Mouse (Mus musculus) cortical plate, adult 2 months (tissue): ENCODE results near the gene Slc2a10. TPM values are rescaled to one million over a fixed set of nuclear protein-coding genes. Genes with fewer than 3 reads are reported as not detected.
"Not testable (repeated sequence)": the region's sequence is repeated elsewhere in the genome, so short reads cannot be mapped to it uniquely, and the experiment has no call there.

Source experiments
- H3K27ac ChIP-seq: fragments of 200-500 bp; 2 replicates; pipeline ENCODE4 v1.5.1; 2012; ENCODE audit warnings: low read length, control low read depth, inconsistent platforms; ENCODE audit not compliant: insufficient read depth
- H3K4me1 ChIP-seq: fragments of 200-500 bp; 2 replicates; pipeline ENCODE4 v1.6.1; 2011; ENCODE audit warnings: low read length; ENCODE audit not compliant: control insufficient read depth, insufficient read depth
- H3K4me3 ChIP-seq: fragments of 200-500 bp; 2 replicates; pipeline ENCODE4 v1.5.1; 2011; ENCODE audit warnings: mild to moderate bottlenecking, low read length, control low read depth; ENCODE audit not compliant: insufficient read depth
- CTCF ChIP-seq: fragments of 200-500 bp; IDR thresholded peaks from 2 replicates; pipeline ENCODE4 v1.5.1; 2011; ENCODE audit warnings: mild to moderate bottlenecking, control low read depth, low read length; ENCODE audit not compliant: insufficient read depth; ENCODE audit errors: extremely low read depth
- POLR2A ChIP-seq: fragments of 200-500 bp; IDR thresholded peaks from 2 replicates; pipeline ENCODE4 v1.6.1; 2011; ENCODE audit warnings: mild to moderate bottlenecking, low read length, control low read depth; ENCODE audit not compliant: insufficient read depth; ENCODE audit errors: extremely low read depth
- polyA plus RNA-seq: library from polyadenylated mRNA; depleted of rRNA; stranded (reverse); fragments of >200 nt; gene quantifications from 2 replicates; pipeline ENCODE4 v1.2.3, GENCODE M21; 2012

The Slc2a10 gene
- polyA plus RNA-seq, 1 experiment, result 1.7 TPM

- not testable (repeated sequence) for H3K4me3 ChIP-seq, H3K4me1 ChIP-seq, H3K27ac ChIP-seq
- TF ChIP-seq CTCF, result peak; percentile 16; the same call in 1 of the 2 replicates
Observed at GRCm38 (mm10) chr2:165550410-165550809, 46.8 kb downstream of the Slc2a10 start.

GRCm38 (mm10) chr2:165554066-165554465 is 50.5 kb downstream of the Slc2a10 start:
- Histone ChIP-seq H3K4me3 (no peak overlapping the region), H3K27ac (no peak overlapping the region), H3K4me1 (no peaks in the 10 kb centered on the region)
- TF ChIP-seq CTCF, result no peak
- no peak for TF ChIP-seq POLR2A

- H3K4me3 ChIP-seq, result no peak overlapping the region
Observed at GRCm38 (mm10) chr2:165557278-165557677, 53.7 kb downstream of the Slc2a10 start.

GRCm38 (mm10) chr2:165558916-165559315 is 55.3 kb downstream of the Slc2a10 start:
- Histone ChIP-seq H3K4me3 (no peak overlapping the region), H3K4me1 (no peaks in the 10 kb centered on the region), H3K27ac (no peak overlapping the region)
- no peak for TF ChIP-seq CTCF
- TF ChIP-seq POLR2A, result no peak

More at GRCm38 (mm10) chr2:165557278-165557677, 53.7 kb downstream of the Slc2a10 start:
- H3K4me1 ChIP-seq, result no peaks in the 10 kb centered on the region
- TF ChIP-seq POLR2A (no peak), CTCF (no peak)
- no peak overlapping the region for H3K27ac ChIP-seq

GRCm38 (mm10) chr2:165559506-165560235 is 56.1 kb downstream of the Slc2a10 start:
- H3K27ac ChIP-seq, result no peak overlapping the region
- no peak for TF ChIP-seq CTCF
- TF ChIP-seq POLR2A, result no peak
- H3K4me1 ChIP-seq, result no peaks in the 10 kb centered on the region
- no peak overlapping the region for H3K4me3 ChIP-seq

- TF ChIP-seq POLR2A (no peak), CTCF (no peak)
- H3K4me1 ChIP-seq, result no peaks in the 10 kb centered on the region
- H3K27ac ChIP-seq, result no peak overlapping the region
- no peak overlapping the region for H3K4me3 ChIP-seq
Observed at GRCm38 (mm10) chr2:165561861-165562260, 58.3 kb downstream of the Slc2a10 start.

GRCm38 (mm10) chr2:165563298-165564058 is 59.9 kb downstream of the Slc2a10 start:
- Histone ChIP-seq H3K27ac (no peak overlapping the region), H3K4me1 (no peaks in the 10 kb centered on the region), H3K4me3 (no peak overlapping the region)
- no peak for TF ChIP-seq POLR2A
- no peak for TF ChIP-seq CTCF

- Histone ChIP-seq H3K27ac (no peak overlapping the region), H3K4me3 (no peak overlapping the region), H3K4me1 (no peaks in the 10 kb centered on the region)
- TF ChIP-seq CTCF (no peak), POLR2A (no peak)
Observed at GRCm38 (mm10) chr2:165564101-165564500, 60.5 kb downstream of the Slc2a10 start.

- Histone ChIP-seq H3K27ac (no peak overlapping the region), H3K4me3 (no peak overlapping the region), H3K4me1 (no peaks in the 10 kb centered on the region)
- no peak for TF ChIP-seq CTCF
- no peak for TF ChIP-seq POLR2A
Observed at GRCm38 (mm10) chr2:165564620-165565019, 61.0 kb downstream of the Slc2a10 start.

- TF ChIP-seq POLR2A (no peak), CTCF (no peak)
- Histone ChIP-seq H3K4me1 (no peaks in the 10 kb centered on the region), H3K4me3 (no peak overlapping the region), H3K27ac (no peak overlapping the region)
Observed at GRCm38 (mm10) chr2:165566898-165567297, 63.3 kb downstream of the Slc2a10 start.
